Mouse (Mus musculus) liver, embryonic 18 days (tissue): ENCODE data around the gene BC048679. TPM values are rescaled to one million over a fixed set of nuclear protein-coding genes. Genes with fewer than 3 reads are reported as not detected.

Source experiments
- polyA plus RNA-seq: library from polyadenylated mRNA; depleted of rRNA; stranded (reverse); fragments of >200 nt; gene quantifications from 2 replicates; pipeline ENCODE4 v1.2.3, GENCODE M21; 2012; rRNA removed

Gene BC048679
- not detected in 2 replicates for polyA plus RNA-seq

GRCm38 (mm10) chr7:81498181-81498580 is at the start of gene BC048679:
TSS of gene BC048679 (minus strand) at chr7:81498281.

GRCm38 (mm10) chr7:81493331-81494021 is 4.6 kb downstream of the BC048679 start, which contains the start of gene Ap3b2:
TSS of gene Ap3b2 (minus strand) at chr7:81493925.

GRCm38 (mm10) chr7:81455155-81455651 is 42.9 kb downstream of the BC048679 start, which contains the start of gene Cpeb1:
TSS of gene Cpeb1 (minus strand) at chr7:81455465.

Other genes with a start within 250 kb of the BC048679 start
- gene Rps17, start 153.0 kb downstream of the BC048679 start, polyA plus RNA-seq = 1,312 and 1,425 TPM in 2 replicates
- 0.03 and 0.14 TPM in 2 replicates for gene Cpeb1, start 42.8 kb downstream of the BC048679 start, polyA plus RNA-seq
- gene Ap3b2, start 4.4 kb downstream of the BC048679 start, polyA plus RNA-seq = 0.01 and 0.02 TPM in 2 replicates
- gene Fsd2, start 68.7 kb upstream of the BC048679 start, polyA plus RNA-seq = 0.13 and 0.20 TPM in 2 replicates
- 10.9 and 14.2 TPM in 2 replicates for gene Whamm, start 73.0 kb upstream of the BC048679 start, polyA plus RNA-seq
- gene Homer2, start 209.2 kb upstream of the BC048679 start, polyA plus RNA-seq = 4.4 and 4.8 TPM in 2 replicates